34 mouse cellular contexts compared by ENCODE assay signal in the genomic region with DNA sequence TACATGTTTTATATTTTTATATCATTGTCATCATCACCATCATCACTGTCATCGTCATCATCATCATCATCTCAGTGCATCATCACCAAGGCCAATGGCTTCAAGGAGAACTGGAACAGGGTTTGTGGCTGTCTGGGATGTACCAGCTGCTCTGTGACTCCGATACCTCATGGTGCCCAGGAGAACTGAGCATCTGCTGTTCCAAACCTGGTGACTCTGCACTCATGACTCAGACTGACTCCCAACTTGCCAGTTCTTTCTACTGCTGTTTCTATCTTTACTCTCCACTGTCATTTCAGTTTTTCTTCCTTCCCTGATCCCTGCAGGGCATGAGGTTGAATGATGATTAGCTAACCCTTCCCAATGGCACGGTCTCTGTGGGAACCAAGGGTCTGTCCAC. TPM values are rescaled to one million over a fixed set of nuclear protein-coding genes. Genes with fewer than 3 reads are reported as not detected.
DNase-seq lines count a peak whose midpoint lies in the region; ATAC-seq and TF ChIP-seq lines count a peak whose summit lies in the region.
"Had no signal": no experiment of that assay in that cellular context is flagged by ENCODE, and none has a peak within 500 bp of the region (broad histone marks: within the 10 kb centered on the region; RNA-seq: fewer than 3 reads in every experiment).

No protein-coding gene starts in this region.

- no peak overlapping the region for H3K4me3 ChIP-seq in left cerebral cortex, adult 2 months
- H3K4me3 ChIP-seq in midbrain, embryonic 14.5 days (replicated peaks; ENCODE audit: low read depth, low read length) = no peak overlapping the region
- H3K4me3 ChIP-seq: embryonic facial prominence, embryonic 12.5 days; heart, embryonic 12.5 days; hindbrain, embryonic 10.5 days; intestine, embryonic 15.5 days; limb, embryonic 12.5 days had no signal

- 92% methylated on average over 3 of the region's 3 CpGs for WGBS in midbrain, embryonic 14.5 days

- H3K27ac ChIP-seq in left cerebral cortex, adult 2 months = peak overlapping the region; percentile 71
- no peak overlapping the region for H3K27ac ChIP-seq in midbrain, embryonic 14.5 days (replicated peaks; ENCODE audit: low read depth, low read length)
- H3K27ac ChIP-seq: embryonic facial prominence, embryonic 12.5 days; intestine, embryonic 15.5 days; stomach, postnatal 0 days had no signal

- H3K9me3 ChIP-seq in midbrain, embryonic 14.5 days (ENCODE audit: control insufficient read depth, low read length) = no peaks in the 10 kb centered on the region
- H3K9me3 ChIP-seq: embryonic facial prominence, embryonic 12.5 days; G1E; heart, embryonic 12.5 days; hindbrain, embryonic 10.5 days; intestine, embryonic 15.5 days; limb, embryonic 12.5 days had no signal

- no peak for ATAC-seq in midbrain, embryonic 14.5 days (ENCODE audit: low FRiP score, low TSS enrichment)
- ATAC-seq: activated CD4-positive, CD25-positive, alpha-beta regulatory T cell, adult 4 months; forebrain, postnatal 0 days; hindbrain, embryonic 16.5 days; intestine, embryonic 15.5 days; liver, postnatal 0 days had no signal

- H3K27me3 ChIP-seq in midbrain, embryonic 14.5 days (ENCODE audit: control insufficient read depth, insufficient read depth, low read length) = no peaks in the 10 kb centered on the region
- H3K27me3 ChIP-seq: CH12.LX; embryonic facial prominence, embryonic 12.5 days; heart, embryonic 12.5 days; intestine, embryonic 15.5 days; limb, embryonic 12.5 days had no signal

- H3K36me3 ChIP-seq in midbrain, embryonic 14.5 days (ENCODE audit: control insufficient read depth, insufficient read depth, low read length) = no peaks in the 10 kb centered on the region
- H3K36me3 ChIP-seq: embryonic facial prominence, embryonic 12.5 days; G1E; heart, embryonic 12.5 days; hindbrain, embryonic 10.5 days; intestine, embryonic 15.5 days; limb, embryonic 12.5 days had no signal

- 0 out of 2 replicates have a peak, but pooled peaks cover 4% of the 10 kb centered on the region for H3K4me1 ChIP-seq in midbrain, embryonic 14.5 days (ENCODE audit: control insufficient read depth, insufficient read depth, low read length)

- intact Hi-C loops in left cerebral cortex, adult 2 months (cut with DNase I) = loop anchor here (1.0 to 10.0 kb wide), 3 partner anchors 56 to 884 kb away; no protein-coding TSS in a partner anchor

- H3K9ac ChIP-seq in midbrain, embryonic 14.5 days (replicated peaks; ENCODE audit: low read length) = no peak overlapping the region
- H3K9ac ChIP-seq: embryonic facial prominence, embryonic 12.5 days; forebrain, postnatal 0 days; heart, embryonic 12.5 days; intestine, embryonic 15.5 days; limb, embryonic 12.5 days; liver, postnatal 0 days had no signal

- H3K4me2 ChIP-seq in midbrain, embryonic 14.5 days (ENCODE audit: low read length) = no peak overlapping the region
- H3K4me2 ChIP-seq: embryonic facial prominence, embryonic 12.5 days; heart, embryonic 12.5 days; intestine, embryonic 15.5 days; limb, embryonic 12.5 days; liver, embryonic 11.5 days; midbrain, embryonic 11.5 days had no signal

- peak; percentile 61 for DNase-seq in layer of hippocampus, adult 11-12 months (ENCODE audit: low spot score)
- DNase-seq in layer of hippocampus, postnatal 10 days (ENCODE audit: low spot score in 2 of 2) = no peak
- DNase-seq in right cerebral cortex, postnatal 25 days = peak; percentile 36
- DNase-seq in right cerebral cortex, postnatal 10 days (ENCODE audit: low spot score in 2 of 2) = no peak
- peak; percentile 19 to 46 for DNase-seq in left cerebral cortex, adult 2 months (ENCODE audit: extremely low spot score in 1 of 2, low spot score in 2 of 2)
- no peak for DNase-seq in lung, postnatal 14 days
- no peak for DNase-seq in midbrain, embryonic 14.5 days
- DNase-seq: adrenal gland, adult 8-10 months; B cell, adult 2 months; cerebellum, adult 18-20 months; cerebellum, postnatal 25 days; forebrain, postnatal 0 days; gastrocnemius, postnatal 25 days; heart, adult 18-20 months; heart, postnatal 10 days; kidney, adult 8-10 months; kidney, postnatal 10 days; liver, postnatal 0 days; lung, postnatal 10 days had no signal

- no peak for TF ChIP-seq CTCF in left cerebral cortex, adult 2 months (IDR thresholded peaks at IDR 0.05)

RNA-seq across cellular contexts. Expression of a gene that starts 46.4 kb away (rescaled TPM):
- under 1 TPM in 1 of 2 experiments, not detected in 1; 0.87 TPM for total RNA-seq in layer of hippocampus, postnatal 10 days (2021)
- 1 to 10 TPM; 1.4 to 1.8 TPM for total RNA-seq in left cerebral cortex, adult 2 months (2021)
- 0.42 and 0.96 TPM in 2 replicates for polyA plus RNA-seq in midbrain, embryonic 14.5 days (2014; fragmentation: Nextera tagmentation; extraction: Ambion mirVana)
- total RNA-seq: adrenal gland, adult 8-10 months; CH12.LX; G1E; gastrocnemius, postnatal 25 days; heart, postnatal 10 days; layer of hippocampus, postnatal 14 days; megakaryocyte progenitor cell, adult 5-6 weeks had no signal
- polyA plus RNA-seq: G1E; liver, postnatal 0 days; small intestine, adult 2 months had no signal

Comparison
In these comparisons a context has a peak if more than half of its experiments do, and no peak if none do; other contexts are left out.
1. DNase-seq: peak in layer of hippocampus, adult 11-12 months (single experiment), right cerebral cortex, postnatal 25 days (single experiment) and left cerebral cortex, adult 2 months (2 of 2); none in layer of hippocampus, postnatal 10 days (0 of 2), right cerebral cortex, postnatal 10 days (0 of 2), lung, postnatal 14 days (single experiment) and midbrain, embryonic 14.5 days (single experiment).